Mouse (Mus musculus) myocyte (in vitro differentiated cells): ENCODE measurements at regions not wholly inside any gene's neighbourhood (a gene's known extent, or its start where the extent isn't known, plus 50 kb on each side); places are given as distances from the start of the nearest gene placed in this dataset.

Experiments
- H3K27me3 ChIP-seq: one replicate; pipeline ENCODE4 v1.6.1; 2011; ENCODE audit not compliant: control insufficient read depth, insufficient read depth, insufficient read length
- H3K36me3 ChIP-seq: one replicate; pipeline ENCODE4 v1.6.1; 2011; ENCODE audit not compliant: control insufficient read depth, insufficient read depth
- H3K4me2 ChIP-seq: one replicate; pipeline ENCODE4 v1.6.1; 2011; ENCODE audit warnings: low read depth, control low read depth
- H3K4me3 ChIP-seq: one replicate; pipeline ENCODE4 v1.5.1; 2011; ENCODE audit warnings: mild to moderate bottlenecking, control low read depth, moderate library complexity
- H3K79me2 ChIP-seq: one replicate; pipeline ENCODE4 v1.6.1; 2011; ENCODE audit not compliant: control insufficient read depth, insufficient read depth
- H3ac ChIP-seq: one replicate; pipeline ENCODE4 v1.6.1; 2011; ENCODE audit not compliant: control insufficient read depth, insufficient read length
- CEBPB ChIP-seq: IDR thresholded peaks from 2 replicates; pipeline ENCODE4 v1.6.1; 2011; ENCODE audit warnings: mild to moderate bottlenecking, moderate library complexity; ENCODE audit not compliant: poor library complexity, insufficient read depth, severe bottlenecking
- E2F4 ChIP-seq: IDR thresholded peaks from one replicate; pipeline ENCODE4 v1.6.1; 2011; ENCODE audit warnings: mild to moderate bottlenecking, control low read depth, moderate library complexity; ENCODE audit not compliant: insufficient read depth
- MAX ChIP-seq: IDR thresholded peaks from one replicate; pipeline ENCODE4 v1.6.1; 2011; ENCODE audit warnings: low read depth, mild to moderate bottlenecking, control low read depth
- MYOD1 ChIP-seq, 3 experiments: IDR thresholded peaks; one replicate each; pipeline ENCODE4 v1.6.1; 2011; ENCODE audit warnings: control low read depth in 2 of 3, low read depth in 2 of 3, mild to moderate bottlenecking in 2 of 3, moderate library complexity in 1 of 3; ENCODE audit not compliant: insufficient read length in 2 of 3, control insufficient read depth in 1 of 3
- MYOG ChIP-seq, 3 experiments: IDR thresholded peaks; one replicate each; pipeline ENCODE4 v1.6.1; 2011; ENCODE audit warnings: control low read depth in 2 of 3, low read depth in 2 of 3, mild to moderate bottlenecking in 2 of 3; ENCODE audit not compliant: insufficient read length in 2 of 3, control insufficient read depth in 1 of 3, insufficient read depth in 1 of 3
- POLR2A ChIP-seq: IDR thresholded peaks from one replicate; pipeline ENCODE4 v1.6.1; 2011; ENCODE audit warnings: low read depth, mild to moderate bottlenecking, control low read depth, moderate library complexity; ENCODE audit not compliant: insufficient read length
- POLR2AphosphoS2 ChIP-seq: IDR thresholded peaks from one replicate; pipeline ENCODE4 v1.6.1; 2011; ENCODE audit warnings: low read depth, control low read depth; ENCODE audit not compliant: insufficient read length
- REST ChIP-seq: IDR thresholded peaks from one replicate; pipeline ENCODE4 v1.6.1; 2011; ENCODE audit warnings: mild to moderate bottlenecking, control low read depth, moderate library complexity; ENCODE audit not compliant: insufficient read depth, insufficient read length
- SRF ChIP-seq: IDR thresholded peaks from one replicate; pipeline ENCODE4 v1.6.1; 2011; ENCODE audit warnings: low read depth; ENCODE audit not compliant: control insufficient read depth, insufficient read length
- TCF12 ChIP-seq: IDR thresholded peaks from one replicate; pipeline ENCODE4 v1.6.1; 2011; ENCODE audit warnings: mild to moderate bottlenecking, control low read depth; ENCODE audit not compliant: poor library complexity, insufficient read depth, severe bottlenecking
- TCF3 ChIP-seq: IDR thresholded peaks from one replicate; pipeline ENCODE4 v1.6.1; 2011; ENCODE audit warnings: low read depth, control low read depth; ENCODE audit not compliant: insufficient read length
- USF1 ChIP-seq: IDR thresholded peaks from one replicate; pipeline ENCODE4 v1.6.1; 2011; ENCODE audit warnings: low read depth, mild to moderate bottlenecking, control low read depth, moderate library complexity

- Histone ChIP-seq H3K36me3 (no peaks in the 10 kb centered on the region), H3K27me3 (no peaks in the 10 kb centered on the region), H3K4me2 (peak overlapping the region; percentile 59), H3K79me2 (no peaks in the 10 kb centered on the region), H3K4me3 (no peak overlapping the region), H3ac (no peak overlapping the region)
- TF ChIP-seq MYOD1 (IDR thresholded peaks at IDR 0.05; ENCODE audit: control insufficient read depth in 1 of 3, insufficient read length in 2 of 3, low read depth in 2 of 3) (no peak), POLR2AphosphoS2 (no peak), POLR2A (no peak), CEBPB (no peak), TCF3 (no peak), TCF12 (no peak), USF1 (no peak), SRF (no peak), MAX (no peak), REST (no peak), MYOG (IDR thresholded peaks at IDR 0.05; ENCODE audit: control insufficient read depth in 1 of 3, insufficient read depth in 1 of 3, insufficient read length in 2 of 3, low read depth in 2 of 3) (no peak), E2F4 (no peak)
Observed at GRCm38 (mm10) chr10:125786197-125786879, 179.6 kb upstream of the Lrig3 start.

DNA sequence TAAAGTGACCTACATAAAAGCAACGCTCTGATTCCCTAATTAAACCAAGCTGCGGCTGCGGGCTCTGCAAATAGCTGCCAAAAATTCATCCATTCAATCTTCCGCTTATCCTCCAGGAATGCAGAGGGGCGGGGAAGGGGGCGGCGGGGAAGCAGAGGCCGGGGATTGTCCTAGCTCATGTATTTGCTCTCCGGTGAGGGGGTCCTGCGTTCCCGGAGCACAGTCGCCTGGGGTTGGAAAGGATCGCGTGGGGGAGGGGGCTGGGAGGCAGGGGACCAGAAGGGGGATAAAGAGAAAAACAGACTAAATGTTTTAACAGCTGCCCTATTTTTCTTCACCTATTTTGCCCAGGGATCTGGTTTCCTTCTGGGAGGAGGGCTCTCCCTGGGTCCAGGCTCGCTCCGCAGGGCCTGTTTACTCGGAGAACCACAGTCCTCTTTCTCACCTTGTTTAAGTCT lies 179.1 kb upstream of the Lrig3 start:
- Histone ChIP-seq H3K27me3 (no peaks in the 10 kb centered on the region), H3K36me3 (no peaks in the 10 kb centered on the region), H3ac (no peak overlapping the region), H3K4me3 (no peak overlapping the region), H3K4me2 (peak overlapping the region; percentile 59), H3K79me2 (no peaks in the 10 kb centered on the region)
- TF ChIP-seq TCF3, result no peak
- TF ChIP-seq POLR2AphosphoS2, result no peak
- no peak for TF ChIP-seq POLR2A
- TF ChIP-seq MYOG (IDR thresholded peaks at IDR 0.05; ENCODE audit: control insufficient read depth in 1 of 3, insufficient read depth in 1 of 3, insufficient read length in 2 of 3, low read depth in 2 of 3), result no peak
- no peak for TF ChIP-seq REST
- no peak for TF ChIP-seq E2F4
- no peak for TF ChIP-seq MAX
- TF ChIP-seq USF1, result no peak
- no peak for TF ChIP-seq SRF
- TF ChIP-seq TCF12, result no peak
- no peak for TF ChIP-seq MYOD1 (IDR thresholded peaks at IDR 0.05; ENCODE audit: control insufficient read depth in 1 of 3, insufficient read length in 2 of 3, low read depth in 2 of 3)
- TF ChIP-seq CEBPB, result no peak

- no peak for TF ChIP-seq TCF3
- TF ChIP-seq CEBPB, result no peak
- TF ChIP-seq POLR2A, result no peak
- TF ChIP-seq MYOG (IDR thresholded peaks at IDR 0.05; ENCODE audit: control insufficient read depth in 1 of 3, insufficient read depth in 1 of 3, insufficient read length in 2 of 3, low read depth in 2 of 3), result no peak
- no peak for TF ChIP-seq E2F4
- Histone ChIP-seq H3K27me3 (no peaks in the 10 kb centered on the region), H3K36me3 (no peaks in the 10 kb centered on the region), H3K79me2 (no peaks in the 10 kb centered on the region), H3ac (no peak overlapping the region), H3K4me2 (peak overlapping the region; percentile 42), H3K4me3 (no peak overlapping the region)
Observed at GRCm38 (mm10) chr10:125787441-125788060, 178.4 kb upstream of the Lrig3 start.

- Histone ChIP-seq H3K4me3 (no peak overlapping the region), H3K36me3 (no peaks in the 10 kb centered on the region), H3K27me3 (no peaks in the 10 kb centered on the region), H3ac (no peak overlapping the region), H3K4me2 (no peak overlapping the region), H3K79me2 (no peaks in the 10 kb centered on the region)
- TF ChIP-seq MAX, result no peak
- TF ChIP-seq POLR2A, result no peak
- TF ChIP-seq E2F4, result no peak
- no peak for TF ChIP-seq TCF3
- no peak for TF ChIP-seq SRF
- TF ChIP-seq POLR2AphosphoS2, result no peak
- no peak for TF ChIP-seq TCF12
- TF ChIP-seq CEBPB, result no peak
- no peak for TF ChIP-seq REST
- TF ChIP-seq MYOG (IDR thresholded peaks at IDR 0.05; ENCODE audit: control insufficient read depth in 1 of 3, insufficient read depth in 1 of 3, insufficient read length in 2 of 3, low read depth in 2 of 3), result no peak
- no peak for TF ChIP-seq USF1
Observed at GRCm38 (mm10) chr10:125788262-125788661, 177.7 kb upstream of the Lrig3 start.
